Mouse (Mus musculus) left cerebral cortex, postnatal 10 days (tissue): ENCODE measurements at regions not wholly inside any gene's neighbourhood (a gene's known extent, or its start where the extent isn't known, plus 50 kb on each side); places are given as distances from the start of the nearest gene placed in this dataset.

Experiments
- DNase-seq, 2 experiments: peaks; one replicate each; pipeline ENCODE4 v3.0.0; 2021 to 2022; ENCODE audit warnings: low spot score in 2 of 2, mixed read lengths in 1 of 2; ENCODE audit errors: extremely low spot score in 1 of 2
- intact Hi-C: fragments of 180-260 bp; cut with DNase I; formaldehyde crosslinking; loops from one replicate; pipeline ENCODE4 v1.15.1; 2025

DNA sequence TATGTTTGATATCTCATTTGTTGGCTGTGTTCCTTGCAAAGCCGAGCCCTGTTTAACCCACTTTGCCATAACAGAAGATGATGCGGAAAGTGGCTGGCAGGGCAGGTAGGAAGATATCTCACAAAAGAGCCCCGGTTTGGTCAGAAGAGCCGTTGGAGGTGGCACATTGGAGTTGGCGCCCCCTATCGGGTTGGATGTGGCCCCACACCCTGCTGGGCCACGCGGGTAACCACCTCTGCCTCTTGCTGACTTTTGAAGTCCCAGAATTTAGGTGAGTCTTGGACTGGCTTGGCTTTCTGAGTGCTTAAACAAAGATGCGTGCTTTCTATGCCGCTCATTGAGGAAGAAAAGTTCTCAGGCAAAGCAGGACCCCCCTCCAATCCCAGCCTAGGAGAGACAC, 56.1 kb downstream of the Gm4791 start:
- intact Hi-C loops, result no loop called here
- DNase-seq, result no peak

DNA sequence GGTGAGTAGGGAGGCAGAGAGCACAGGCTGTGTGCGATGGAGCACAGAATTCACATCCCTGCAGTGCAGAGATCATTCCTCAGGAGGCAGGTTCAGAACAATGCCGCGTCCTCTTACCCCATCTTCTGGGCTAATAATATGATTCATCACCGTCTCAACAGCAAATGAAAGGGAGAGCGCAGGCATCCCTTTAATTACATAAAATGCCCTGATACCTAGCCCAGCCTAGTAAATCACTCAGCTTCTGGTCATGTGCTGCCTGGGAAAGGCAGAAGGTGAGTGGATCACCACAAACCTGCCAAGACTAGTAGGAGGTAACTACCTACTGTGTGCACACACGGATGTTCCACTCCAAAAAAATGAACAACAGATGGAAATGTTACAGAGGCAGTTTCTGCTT, 57.0 kb downstream of the Gm4791 start:
- intact Hi-C loops, result no loop called here

DNA sequence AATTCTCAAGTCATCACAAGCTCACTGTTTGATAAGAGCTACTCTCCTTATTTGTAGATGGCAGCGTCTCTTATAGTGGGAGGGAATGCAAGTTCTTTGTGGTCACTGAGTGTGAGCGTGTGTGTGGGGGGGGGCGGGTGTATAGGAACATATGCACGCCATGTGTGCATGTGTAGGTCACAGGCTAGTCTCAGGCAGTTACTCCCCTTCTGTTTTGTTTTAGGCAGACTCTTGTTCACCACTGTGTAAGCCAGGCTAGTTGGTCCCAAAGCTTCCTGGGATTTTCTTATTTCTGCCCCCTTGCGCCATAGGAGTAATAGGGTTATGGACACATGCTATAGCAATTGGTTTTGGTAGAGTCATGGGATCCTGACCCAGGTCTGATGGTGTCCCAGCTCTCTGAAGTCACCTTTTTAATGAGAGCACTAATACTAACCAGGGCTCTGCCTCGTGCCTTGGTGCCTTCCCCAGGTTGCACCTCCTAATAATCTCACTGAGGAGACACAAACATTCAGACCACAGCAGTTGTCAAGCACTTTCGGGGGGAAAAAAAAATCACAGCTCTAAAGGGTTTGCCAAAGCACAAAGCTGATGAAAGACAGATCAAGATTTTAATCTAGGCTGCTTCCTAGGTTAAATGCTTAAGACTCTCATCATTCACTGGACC, 60.9 kb downstream of the Gm4791 start:
- intact Hi-C loops, result no loop called here
- DNase-seq, result no peak

More for the DNA sequence above, 57.0 kb downstream of the Gm4791 start:
- no peak for DNase-seq

DNA sequence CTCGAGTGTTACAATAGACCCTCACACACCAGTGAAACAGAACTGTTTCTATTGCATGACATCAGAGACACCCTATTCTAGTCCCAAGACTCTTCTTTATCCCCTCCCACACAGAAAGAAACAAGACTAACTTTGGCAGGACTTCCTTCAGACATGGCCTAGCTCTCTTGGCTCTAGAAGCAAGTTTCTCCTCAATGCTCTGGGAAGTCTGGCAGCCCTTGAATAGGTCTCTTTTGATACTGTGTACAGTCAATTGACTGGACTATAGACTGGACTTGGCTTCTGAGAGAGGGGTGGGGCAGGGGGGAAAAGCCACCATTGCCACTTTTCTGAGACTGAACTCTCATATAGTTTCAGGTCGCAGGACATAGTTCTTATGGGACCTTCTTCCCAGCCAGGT, 62.2 kb downstream of the Gm4791 start:
- no peak for DNase-seq
- intact Hi-C loops, result no loop called here

DNA sequence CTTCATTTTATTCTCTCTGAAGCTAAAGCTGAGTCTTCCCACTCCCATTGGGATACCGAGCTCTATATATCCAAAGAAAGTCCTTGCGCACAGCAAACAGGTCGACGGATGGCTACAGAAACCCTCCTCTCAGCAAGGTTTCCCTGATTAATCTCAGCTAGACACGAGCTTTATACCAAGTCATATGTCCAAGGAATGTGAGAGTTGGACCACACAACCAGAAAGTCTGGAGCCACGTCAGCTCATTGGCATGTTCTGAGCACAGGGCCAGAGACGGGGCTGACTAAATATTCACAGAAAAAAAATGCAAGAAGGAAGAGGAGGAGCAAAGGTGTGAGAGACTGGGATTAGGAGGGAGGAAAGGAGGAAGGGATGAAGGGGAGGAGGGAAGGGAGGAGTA, 64.0 kb downstream of the Gm4791 start:
- intact Hi-C loops, result no loop called here

DNA sequence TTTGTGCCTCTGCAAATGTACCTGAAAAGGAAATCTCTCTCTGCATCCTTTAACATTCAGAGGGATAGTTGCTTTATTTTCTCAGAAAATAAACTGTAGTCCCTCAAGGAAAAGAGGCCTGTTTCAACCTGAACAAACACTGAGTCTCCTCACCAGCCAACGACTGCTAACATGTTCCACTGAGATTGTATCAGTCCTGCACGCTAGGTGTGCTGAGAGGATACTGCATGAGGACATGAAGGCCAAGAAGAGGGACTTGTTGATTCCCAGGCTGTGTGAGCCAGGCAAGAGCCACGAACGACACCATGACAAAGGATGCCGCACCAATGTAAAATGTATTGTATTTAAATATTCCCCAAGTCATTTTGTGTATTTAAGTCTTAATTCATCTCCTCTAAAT, 65.2 kb downstream of the Gm4791 start:
- intact Hi-C loops, result no loop called here
- no peak for DNase-seq

More for the DNA sequence above, 64.0 kb downstream of the Gm4791 start:
- DNase-seq, result no peak

DNA sequence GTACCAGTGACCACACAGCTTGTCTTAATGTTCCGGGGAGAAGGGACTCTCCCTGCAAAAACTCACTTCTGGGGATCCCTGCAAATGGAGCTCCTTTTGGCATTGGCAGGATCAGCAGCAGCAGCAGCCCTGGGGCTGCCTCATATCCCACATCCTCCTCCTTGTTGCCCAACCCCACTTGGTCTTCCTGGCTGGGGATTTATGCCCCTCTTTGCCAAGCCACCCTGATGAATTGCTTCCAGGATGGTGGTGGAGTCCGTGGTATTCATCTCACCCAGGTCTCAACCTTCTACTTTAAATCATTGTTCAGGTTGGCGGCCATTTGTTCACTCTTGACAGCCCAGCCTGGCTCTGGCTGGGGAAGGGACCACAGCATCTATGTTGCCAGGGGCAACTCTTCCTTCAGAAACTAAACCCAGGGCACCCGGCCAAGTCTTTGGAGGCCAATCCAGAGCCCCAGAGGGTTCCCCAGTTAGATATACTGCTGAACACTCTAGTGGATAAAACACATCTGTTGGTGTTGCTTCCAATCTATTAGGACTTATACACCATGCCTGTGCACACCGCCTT, 66.0 kb downstream of the Gm4791 start:
- intact Hi-C loops, result no loop called here
- DNase-seq, result peak in 1 of 2 experiments; percentile 54

DNA sequence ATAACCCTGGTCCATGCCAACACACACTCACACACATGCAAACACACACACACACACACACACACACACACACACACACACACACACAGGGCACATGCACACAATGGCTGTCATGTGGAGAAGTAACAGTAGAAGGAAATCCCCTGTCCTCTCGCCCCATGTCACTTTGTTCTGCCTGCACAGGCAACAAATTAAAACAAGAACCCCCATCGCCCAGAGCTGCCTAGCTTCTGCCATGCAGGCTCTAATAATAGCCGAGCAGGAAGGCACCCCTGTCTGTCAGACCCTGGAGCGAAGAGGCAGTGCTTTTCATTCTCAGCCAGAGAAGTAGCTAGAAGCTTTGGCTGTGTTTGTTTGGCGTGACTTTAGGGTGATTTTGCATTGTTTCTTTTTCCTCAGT, 70.9 kb downstream of the Gm4791 start:
- peak in 1 of 2 experiments; percentile 44 for DNase-seq
- intact Hi-C loops, result no loop called here

DNA sequence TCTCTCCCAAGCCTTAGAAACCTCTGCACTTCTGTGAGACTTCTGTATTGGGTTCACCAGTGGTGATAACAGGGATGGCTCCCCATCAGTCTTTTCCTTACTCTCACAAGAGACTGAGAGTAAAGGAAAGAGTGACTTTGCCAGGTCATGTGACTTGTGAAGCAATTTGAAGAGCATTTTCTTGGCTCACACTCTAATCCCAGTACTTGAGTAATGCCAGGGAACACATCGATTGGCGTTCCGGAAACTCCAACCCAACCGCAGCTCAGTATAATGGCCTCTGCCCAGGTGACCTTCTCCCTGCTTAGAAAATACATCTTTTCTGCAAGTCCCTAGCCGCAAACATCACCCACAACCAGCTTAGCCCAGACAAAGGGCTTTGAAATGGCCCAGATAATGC, 72.4 kb downstream of the Gm4791 start:
- intact Hi-C loops, result no loop called here
- no peak for DNase-seq

DNA sequence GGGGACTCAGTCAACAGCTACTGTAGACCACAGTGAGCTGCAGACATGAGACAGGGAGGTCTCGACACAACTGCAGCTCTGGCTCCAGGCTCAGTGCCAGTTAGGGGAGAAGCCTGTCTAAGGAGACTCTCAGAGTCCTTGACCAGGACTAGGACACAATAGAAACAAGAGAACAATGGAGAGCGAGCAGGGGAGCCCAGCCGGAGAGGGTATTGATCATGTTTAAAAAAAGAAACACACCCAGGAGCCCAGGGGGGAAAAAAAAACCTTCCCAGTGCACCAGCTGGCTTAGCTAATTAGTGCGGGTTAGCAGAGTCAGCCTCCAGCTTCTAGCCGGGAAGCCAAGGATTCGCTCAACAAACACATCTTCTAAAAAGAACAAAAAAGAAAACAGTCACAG, 78.4 kb downstream of the Gm4791 start:
- intact Hi-C loops, result no loop called here
- peak in 1 of 2 experiments; percentile 36 for DNase-seq

DNA sequence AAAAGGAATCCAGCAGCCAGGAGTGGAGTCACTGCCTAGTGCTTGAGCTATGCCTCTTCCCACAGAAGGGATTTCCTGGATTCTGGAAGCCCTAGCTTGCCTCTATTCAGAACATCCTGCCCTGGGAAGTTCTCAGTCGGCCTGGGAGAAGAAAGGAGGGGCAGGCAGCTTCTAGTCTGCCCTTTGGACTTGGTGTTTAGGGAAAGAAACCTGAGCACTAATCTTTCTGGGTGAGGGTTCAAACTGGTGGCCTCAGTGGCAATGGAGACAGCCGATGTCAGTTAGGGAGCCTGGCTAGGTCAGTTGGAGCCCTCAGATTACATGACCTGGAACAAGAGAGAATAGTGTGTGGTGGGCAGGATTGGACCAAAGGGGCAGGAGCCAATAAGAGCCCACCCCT, 78.9 kb downstream of the Gm4791 start:
- intact Hi-C loops, result no loop called here
- no peak for DNase-seq

DNA sequence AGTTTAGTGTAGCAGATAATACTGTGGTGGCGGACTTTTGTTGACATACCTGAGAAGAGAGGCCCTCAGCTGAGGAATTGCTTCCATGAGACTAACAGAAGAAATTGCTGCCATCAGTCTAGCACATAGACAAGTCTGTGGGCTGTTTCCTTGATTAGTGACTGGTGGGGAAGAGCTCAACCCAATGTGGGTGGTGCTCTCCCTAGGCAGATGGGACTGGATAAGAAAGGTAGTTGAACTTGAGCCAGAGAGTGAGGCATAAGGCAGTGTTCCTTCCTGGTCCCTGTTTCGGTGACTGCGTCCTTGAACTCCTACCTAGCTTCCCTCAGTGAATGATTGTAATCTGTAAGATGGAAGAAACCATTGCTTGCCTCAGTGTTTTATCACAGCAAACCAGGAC, 79.4 kb downstream of the Gm4791 start:
- intact Hi-C loops, result no loop called here
- no peak for DNase-seq

DNA sequence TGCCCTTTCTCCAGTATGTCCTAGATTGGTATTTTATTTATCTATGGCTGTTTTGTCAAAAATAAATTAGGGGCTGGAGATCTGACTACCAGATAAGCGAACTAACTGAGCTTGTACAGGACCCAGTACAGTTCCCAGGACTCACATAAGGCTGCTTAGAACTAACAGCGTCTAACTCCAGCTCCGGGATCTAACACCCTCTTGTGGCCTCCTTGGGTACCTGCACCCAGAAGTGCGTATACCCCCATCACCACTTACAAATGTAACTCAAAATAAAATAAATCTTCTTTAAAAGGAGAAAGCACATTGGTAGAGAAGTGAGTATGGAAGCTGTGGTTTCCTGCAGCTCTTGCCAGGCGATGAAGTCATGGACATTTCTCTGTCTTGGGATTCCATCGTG, 82.9 kb downstream of the Gm4791 start:
- DNase-seq, result no peak
- intact Hi-C loops, result no loop called here

DNA sequence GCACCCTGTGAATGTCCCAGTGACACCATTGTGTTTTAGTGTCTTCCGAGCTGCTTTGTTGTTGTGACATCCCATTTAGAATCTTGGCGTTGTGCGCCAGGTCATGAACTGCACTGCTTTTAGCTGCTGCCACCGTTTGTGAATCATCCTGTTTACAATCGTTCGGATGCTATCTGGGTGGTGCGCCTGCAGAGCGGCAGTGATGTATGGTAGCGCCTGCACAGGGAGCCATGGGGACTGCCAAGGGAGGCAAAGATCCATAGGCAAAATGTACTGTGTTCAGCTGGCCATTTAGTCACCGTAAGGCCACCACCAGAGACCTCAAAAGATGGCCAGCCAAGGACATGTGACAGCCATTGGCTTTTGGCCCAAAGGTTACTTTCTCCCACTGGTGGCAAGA, 93.3 kb downstream of the Gm4791 start:
- intact Hi-C loops, result no loop called here
- DNase-seq, result no peak

DNA sequence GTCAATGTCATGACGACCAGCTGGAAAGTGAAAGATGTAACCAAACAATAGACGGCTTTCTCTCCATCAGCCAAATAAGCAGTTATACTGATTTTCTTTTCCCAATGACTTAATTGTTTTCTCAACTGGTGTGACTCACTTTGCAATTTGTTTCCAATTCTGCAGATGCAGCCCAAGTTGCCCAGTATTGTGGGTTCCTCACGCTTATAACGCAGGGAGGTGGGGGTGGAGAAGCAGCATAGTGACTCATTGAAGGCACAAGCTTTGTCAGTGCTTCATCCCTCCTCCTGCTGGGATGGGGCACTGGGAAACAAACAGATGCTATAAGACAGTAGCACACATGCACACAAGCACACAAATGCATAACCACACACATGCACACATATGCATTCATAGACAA, 97.1 kb downstream of the Gm4791 start:
- DNase-seq, result no peak
- intact Hi-C loops, result no loop called here

DNA sequence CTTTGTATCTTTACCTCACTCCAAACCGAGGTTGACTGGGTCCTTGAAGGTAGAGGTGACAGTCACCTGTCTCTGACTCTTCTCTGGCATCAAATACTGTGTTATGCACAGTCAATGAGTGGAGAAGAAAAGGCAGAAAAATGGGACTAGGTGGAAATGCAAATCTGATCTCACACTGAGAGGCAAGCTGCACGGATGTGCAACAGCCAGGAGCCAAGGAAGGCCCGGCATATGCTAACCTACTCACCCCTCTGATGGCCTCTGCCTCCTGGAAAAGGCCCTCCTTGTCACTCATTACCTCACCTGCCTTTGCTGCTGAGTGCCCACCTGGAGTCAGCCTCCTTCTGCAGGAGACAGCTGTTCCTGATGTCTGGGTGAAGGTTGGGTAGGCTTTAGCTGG, 104.8 kb downstream of the Gm4791 start:
- DNase-seq, result no peak
- intact Hi-C loops, result no loop called here

DNA sequence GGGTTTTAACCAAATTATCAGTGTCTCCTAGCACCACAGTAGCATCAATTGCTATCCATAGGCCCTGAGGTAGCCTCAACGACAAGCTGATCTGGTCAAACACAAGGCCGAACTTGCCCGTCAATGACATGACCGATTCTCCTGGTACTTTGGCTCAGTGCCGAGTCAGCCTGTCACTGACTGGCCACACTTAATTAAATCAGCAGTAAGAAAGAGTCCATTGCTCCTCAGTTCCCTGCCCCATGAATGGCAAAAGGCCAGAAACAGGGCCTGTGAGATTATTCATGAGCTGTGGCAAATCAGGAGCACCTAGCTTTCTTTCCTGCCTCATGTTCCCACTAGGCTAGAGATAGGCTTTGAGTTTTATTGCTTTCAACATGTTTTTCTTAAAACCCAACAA, 105.4 kb downstream of the Gm4791 start:
- DNase-seq, result peak in 1 of 2 experiments; percentile 38
- intact Hi-C loops, result no loop called here

DNA sequence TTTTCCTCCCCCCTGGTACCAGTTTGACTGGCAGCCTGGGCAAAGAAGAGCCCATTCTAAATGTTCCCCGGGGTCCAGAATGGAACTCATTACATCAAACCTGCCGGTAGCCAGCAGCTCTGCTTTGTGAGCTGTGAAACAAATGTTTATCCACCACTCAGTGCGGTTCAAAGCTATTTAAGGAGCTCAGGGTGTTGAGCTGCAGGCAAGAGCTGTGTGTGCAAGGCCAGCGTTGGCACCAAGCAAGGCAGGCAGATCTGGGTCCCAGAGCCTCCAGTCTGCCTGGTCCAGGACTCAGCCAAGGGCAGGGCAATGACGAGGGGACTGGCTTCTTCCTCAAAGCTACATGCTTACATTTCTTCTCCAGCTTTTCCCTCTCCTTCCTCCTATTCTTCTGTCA, 109.6 kb downstream of the Gm4791 start:
- intact Hi-C loops, result no loop called here
- DNase-seq, result peak in 1 of 2 experiments; percentile 20

DNA sequence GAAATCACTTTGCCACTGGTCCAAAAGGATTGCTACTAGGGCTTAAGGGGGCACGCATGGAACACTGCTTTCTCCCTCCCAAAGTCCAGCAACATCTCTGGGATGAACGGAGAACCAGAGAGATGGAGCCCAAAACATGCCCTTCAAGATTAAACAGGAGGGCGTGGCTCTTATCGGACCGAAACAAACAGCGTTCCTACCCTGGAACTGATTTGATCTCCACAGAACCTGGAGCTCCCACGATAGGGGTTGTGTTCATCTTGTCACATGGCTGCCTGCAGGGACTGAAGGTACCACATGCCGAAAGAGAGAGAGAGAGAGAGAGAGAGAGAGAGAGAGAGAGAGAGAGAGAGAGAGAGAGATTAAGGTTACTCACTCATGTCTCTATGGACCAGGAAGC, 120.7 kb downstream of the Gm4791 start:
- no peak for DNase-seq
- intact Hi-C loops, result no loop called here

DNA sequence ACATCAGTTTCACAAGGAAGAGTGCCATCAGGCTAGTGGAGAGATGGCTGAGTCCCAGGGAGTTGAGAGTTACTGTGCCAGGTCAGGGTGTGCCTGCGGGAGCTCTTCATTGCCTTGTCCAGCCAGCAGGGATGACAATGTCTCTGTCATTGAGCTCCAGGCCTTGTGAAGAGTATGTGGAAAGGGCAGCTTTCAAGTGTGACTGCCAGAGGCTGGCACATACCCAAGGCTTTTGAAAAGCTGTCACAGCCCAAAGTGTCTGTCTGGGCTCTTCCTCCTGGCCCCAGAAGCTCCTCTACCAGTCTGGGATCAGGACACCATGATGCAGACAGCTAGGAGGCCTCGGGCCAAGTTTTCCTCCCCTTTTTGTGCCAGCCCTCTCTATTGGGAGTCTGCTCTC, 124.6 kb downstream of the Gm4791 start:
- intact Hi-C loops, result no loop called here
- no peak for DNase-seq

DNA sequence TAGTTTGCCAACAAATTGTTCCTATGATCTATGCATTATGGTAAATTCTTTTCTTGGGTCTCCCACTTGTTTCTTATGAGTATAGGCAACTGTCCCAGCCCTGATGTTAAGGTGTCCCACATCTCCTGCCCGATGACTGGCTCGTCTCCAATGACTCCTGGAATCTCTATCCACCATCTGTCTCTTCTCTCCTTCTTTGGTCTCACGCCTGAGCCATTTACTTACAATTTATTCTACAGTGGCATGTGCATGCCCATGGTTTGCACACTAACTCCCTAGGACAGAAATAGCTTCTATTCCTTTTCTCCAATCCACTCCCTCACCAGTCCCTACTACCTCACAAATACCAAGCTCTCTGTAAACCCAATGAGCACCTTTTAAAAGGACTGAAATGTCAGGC, 127.0 kb downstream of the Gm4791 start:
- intact Hi-C loops, result no loop called here
- DNase-seq, result peak in 1 of 2 experiments; percentile 28
